In the genomic region with DNA sequence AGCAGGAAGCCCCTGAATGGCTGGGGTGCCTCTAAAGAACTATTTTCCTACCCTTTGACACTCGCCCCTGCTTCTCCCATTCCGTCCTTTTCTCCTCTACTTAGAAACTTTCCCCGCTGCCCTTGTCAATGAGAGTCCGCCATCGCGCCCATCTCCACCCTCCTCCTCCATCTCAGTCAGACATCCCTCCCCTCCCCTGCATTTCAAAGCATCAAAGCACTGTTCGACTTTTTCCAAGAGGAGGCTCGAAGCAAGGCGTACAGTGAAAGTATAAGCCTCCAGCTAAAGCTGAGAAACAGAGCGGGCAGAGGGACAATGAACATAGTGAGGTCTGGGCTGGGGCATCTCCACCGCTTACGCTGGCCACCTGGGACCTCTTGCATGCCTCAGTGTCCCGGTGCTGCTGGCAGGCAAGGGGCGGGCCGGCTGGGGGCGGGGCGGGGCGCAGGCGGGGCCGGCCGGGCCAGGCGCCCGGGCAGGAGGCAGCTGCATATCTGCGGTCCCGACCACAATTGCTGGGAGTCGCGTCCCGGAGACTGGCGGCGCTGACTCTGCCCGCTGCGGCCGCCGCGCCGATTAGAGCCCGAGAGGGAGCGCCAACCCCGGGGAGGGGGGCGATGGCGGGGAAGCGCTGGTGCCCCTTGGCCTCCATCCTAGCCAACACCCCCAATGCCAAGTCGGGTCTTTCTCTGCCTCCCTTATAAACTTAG, we compare ENCODE assay signal across 9 mouse cellular contexts. TPM values are rescaled to one million over a fixed set of nuclear protein-coding genes. Genes with fewer than 3 reads are reported as not detected.
DNase-seq lines count a peak whose midpoint lies in the region; ATAC-seq and TF ChIP-seq lines count a peak whose summit lies in the region.
"Had no signal": no experiment of that assay in that cellular context is flagged by ENCODE, and none has a peak within 500 bp of the region (broad histone marks: within the 10 kb centered on the region; RNA-seq: fewer than 3 reads in every experiment).

No protein-coding gene starts in this region.

- TF ChIP-seq CTCF in cerebellum, adult 2 months (IDR thresholded peaks at IDR 0.05; ENCODE audit: borderline replicate concordance, insufficient read depth, low read depth, low read length), result no peak
- no peak for TF ChIP-seq CTCF in liver, postnatal 0 days (IDR thresholded peaks at IDR 0.05; ENCODE audit: low read depth)

- TF ChIP-seq POLR2A in cerebellum, adult 2 months (IDR thresholded peaks at IDR 0.05; ENCODE audit: borderline replicate concordance, insufficient read depth, low read length), result no peak

- no peaks in the 10 kb centered on the region for H3K36me3 ChIP-seq in liver, postnatal 0 days (replicated peaks; ENCODE audit: insufficient read depth, low read length)
- no peaks in the 10 kb centered on the region for H3K36me3 ChIP-seq in neural tube, embryonic 15.5 days

- peak overlapping the region; percentile 52 for H3K4me3 ChIP-seq in cerebellum, adult 2 months (replicated peaks; ENCODE audit: insufficient read depth, low read depth, low read length)
- peak overlapping the region; percentile 65 for H3K4me3 ChIP-seq in liver, postnatal 0 days (ENCODE audit: low read depth, low read length)
- peak overlapping the region; percentile 58 for H3K4me3 ChIP-seq in neural tube, embryonic 15.5 days (replicated peaks)

- no peaks in the 10 kb centered on the region for H3K9me3 ChIP-seq in liver, postnatal 0 days (ENCODE audit: low read length)
- H3K9me3 ChIP-seq in neural tube, embryonic 15.5 days (replicated peaks), result no peaks in the 10 kb centered on the region

- no peak for TF ChIP-seq EP300 in liver, postnatal 0 days (IDR thresholded peaks at IDR 0.05; ENCODE audit: low read depth)

- no peaks in the 10 kb centered on the region for H3K27me3 ChIP-seq in cerebellum, adult 2 months (ENCODE audit: control insufficient read depth, insufficient read depth, low read length)
- H3K27me3 ChIP-seq in liver, postnatal 0 days (ENCODE audit: insufficient read depth, low read length), result peaks cover 4% of the 10 kb centered on the region; the same call in 1 of the 2 replicates
- H3K27me3 ChIP-seq in neural tube, embryonic 15.5 days (replicated peaks), result no peaks in the 10 kb centered on the region

- DNase-seq in urinary bladder, postnatal 14 days (ENCODE audit: low spot score), result peak; percentile 53
- no peak for DNase-seq in urinary bladder, adult 2 months (ENCODE audit: low spot score)
- DNase-seq in cerebellum, adult 2 months, result peak; percentile 20 to 37
- peak; percentile 48 for DNase-seq in gastrocnemius, adult 18-20 months (ENCODE audit: low spot score)
- peak; percentile 82 for DNase-seq in liver, postnatal 0 days
- DNase-seq in natural killer cell, adult 2 months (ENCODE audit: low spot score in 2 of 2), result no peak

- H3K9ac ChIP-seq in liver, postnatal 0 days (replicated peaks), result peak overlapping the region; percentile 67
- peak overlapping the region; percentile 67 for H3K9ac ChIP-seq in neural tube, embryonic 15.5 days (replicated peaks)

- peak overlapping the region; percentile 50; the same call in 1 of the 2 replicates for H3K27ac ChIP-seq in cerebellum, adult 2 months (ENCODE audit: insufficient read depth, low read length)
- H3K27ac ChIP-seq in liver, postnatal 0 days (ENCODE audit: low read depth), result peak overlapping the region; percentile 60; the same call in 1 of the 2 replicates
- peak overlapping the region; percentile 49 for H3K27ac ChIP-seq in neural tube, embryonic 15.5 days (replicated peaks)

- peak; percentile 53 for ATAC-seq in inflammation-experienced regulatory T-cells, adult 6 months
- ATAC-seq in liver, postnatal 0 days, result peak; percentile 87
- peak; percentile 74 for ATAC-seq in neural tube, embryonic 15.5 days (ENCODE audit: low FRiP score)

- WGBS in cerebellum, adult 2 months, result 3% methylated on average over 43 of the region's 43 CpGs
- WGBS in liver, postnatal 0 days (ENCODE audit: insufficient replicate concordance), result 2% methylated on average over 32 of the region's 43 CpGs
- WGBS in neural tube, embryonic 15.5 days, result 1% methylated on average over 42 of the region's 43 CpGs

- H3K4me2 ChIP-seq in liver, postnatal 0 days (ENCODE audit: low read depth, low read length), result peak overlapping the region; percentile 98
- peak overlapping the region; percentile 87 for H3K4me2 ChIP-seq in neural tube, embryonic 15.5 days

- H3K4me1 ChIP-seq in cerebellum, adult 2 months (ENCODE audit: control insufficient read depth, insufficient read depth, low read length), result peaks cover 9% of the 10 kb centered on the region; the same call in 1 of the 2 replicates
- H3K4me1 ChIP-seq in liver, postnatal 0 days (ENCODE audit: insufficient read depth), result peaks cover 13% of the 10 kb centered on the region
- peaks cover 18% of the 10 kb centered on the region for H3K4me1 ChIP-seq in neural tube, embryonic 15.5 days

RNA-seq across cellular contexts. Expression of a gene that starts 9.6 kb away (rescaled TPM):
- 0.15 and 0.21 TPM in 2 replicates for polyA plus RNA-seq in urinary bladder, adult 2 months (2012; rRNA removed)
- polyA plus RNA-seq in cerebellum, adult 2 months (2012; rRNA removed), result 1.4 TPM in 2 replicates
- not detected for total RNA-seq in gastrocnemius, adult 18-20 months (2021)
- not detected for polyA plus RNA-seq in inflammation-experienced regulatory T-cells, adult 6 months (2017; shearing (Covaris generic))
- polyA plus RNA-seq in liver, postnatal 0 days (2015; fragmentation: Nextera tagmentation; extraction: Ambion mirVana), result not detected in 2 replicates
- 0.88 and 0.95 TPM in 2 replicates for polyA plus RNA-seq in neural tube, embryonic 15.5 days (2015; fragmentation: Nextera tagmentation; extraction: Ambion mirVana)
- total RNA-seq: gastrocnemius, postnatal 36 days had no signal

RNA-seq across cellular contexts. Expression of a gene that starts 26.0 kb away (rescaled TPM):
- polyA plus RNA-seq in urinary bladder, adult 2 months (2012; rRNA removed), result 19.1 and 21.4 TPM in 2 replicates
- 29.7 and 33.1 TPM in 2 replicates for polyA plus RNA-seq in cerebellum, adult 2 months (2012; rRNA removed)
- total RNA-seq in gastrocnemius, adult 18-20 months (2021), result 10 to 100 TPM in 1 of 2 experiments, 1 to 10 TPM in 1; 6.6 to 11.4 TPM
- 10 to 100 TPM; 39.8 to 53.2 (median 43.1) TPM for polyA plus RNA-seq in inflammation-experienced regulatory T-cells, adult 6 months (2017; shearing (Covaris generic))
- 15.6 and 18.8 TPM in 2 replicates for polyA plus RNA-seq in liver, postnatal 0 days (2015; fragmentation: Nextera tagmentation; extraction: Ambion mirVana)
- 30.4 and 49.7 TPM in 2 replicates for polyA plus RNA-seq in neural tube, embryonic 15.5 days (2015; fragmentation: Nextera tagmentation; extraction: Ambion mirVana)

RNA-seq across cellular contexts. Expression of a gene that starts 29.3 kb away (rescaled TPM):
- 19.1 and 24.2 TPM in 2 replicates for polyA plus RNA-seq in urinary bladder, adult 2 months (2012; rRNA removed)
- polyA plus RNA-seq in cerebellum, adult 2 months (2012; rRNA removed), result 12.6 and 14.1 TPM in 2 replicates
- 10 to 100 TPM; 16.1 to 19.3 TPM for total RNA-seq in gastrocnemius, adult 18-20 months (2021)
- 10 to 100 TPM; 19.1 to 23.3 (median 22.6) TPM for polyA plus RNA-seq in inflammation-experienced regulatory T-cells, adult 6 months (2017; shearing (Covaris generic))
- polyA plus RNA-seq in liver, postnatal 0 days (2015; fragmentation: Nextera tagmentation; extraction: Ambion mirVana), result 2.8 and 2.9 TPM in 2 replicates
- polyA plus RNA-seq in neural tube, embryonic 15.5 days (2015; fragmentation: Nextera tagmentation; extraction: Ambion mirVana), result 3.0 and 3.9 TPM in 2 replicates

RNA-seq across cellular contexts. Expression of a gene that starts 45.1 kb away (rescaled TPM):
- 54.1 and 59.1 TPM in 2 replicates for polyA plus RNA-seq in urinary bladder, adult 2 months (2012; rRNA removed)
- 106 and 110 TPM in 2 replicates for polyA plus RNA-seq in cerebellum, adult 2 months (2012; rRNA removed)
- 10 to 100 TPM; 12.9 to 20.2 TPM for total RNA-seq in gastrocnemius, adult 18-20 months (2021)
- polyA plus RNA-seq in inflammation-experienced regulatory T-cells, adult 6 months (2017; shearing (Covaris generic)), result 100 to 1,000 TPM; 102 to 153 (median 123) TPM
- polyA plus RNA-seq in liver, postnatal 0 days (2015; fragmentation: Nextera tagmentation; extraction: Ambion mirVana), result 28.1 and 30.8 TPM in 2 replicates
- 83.7 and 96.4 TPM in 2 replicates for polyA plus RNA-seq in neural tube, embryonic 15.5 days (2015; fragmentation: Nextera tagmentation; extraction: Ambion mirVana)

RNA-seq across cellular contexts. Expression of a gene that starts 50.7 kb away (rescaled TPM):
- 396 and 519 TPM in 2 replicates for polyA plus RNA-seq in urinary bladder, adult 2 months (2012; rRNA removed)
- polyA plus RNA-seq in cerebellum, adult 2 months (2012; rRNA removed), result 318 and 360 TPM in 2 replicates
- 100 to 1,000 TPM; 264 to 302 TPM for total RNA-seq in gastrocnemius, adult 18-20 months (2021)
- polyA plus RNA-seq in inflammation-experienced regulatory T-cells, adult 6 months (2017; shearing (Covaris generic)), result 1,000 to 10,000 TPM in 2 of 3 experiments, 100 to 1,000 TPM in 1; 936 to 1,841 (median 1,443) TPM
- polyA plus RNA-seq in liver, postnatal 0 days (2015; fragmentation: Nextera tagmentation; extraction: Ambion mirVana), result 172 and 179 TPM in 2 replicates
- 427 and 485 TPM in 2 replicates for polyA plus RNA-seq in neural tube, embryonic 15.5 days (2015; fragmentation: Nextera tagmentation; extraction: Ambion mirVana)

Comparison
In these comparisons a context has a peak if more than half of its experiments do, and no peak if none do; other contexts are left out.
1. DNase-seq: peak in urinary bladder, postnatal 14 days (single experiment), cerebellum, adult 2 months (2 of 2), gastrocnemius, adult 18-20 months (single experiment) and liver, postnatal 0 days (single experiment); none in urinary bladder, adult 2 months (single experiment) and natural killer cell, adult 2 months (0 of 2).
2. Peak in every context shown above with its lines, with median percentiles within 50 percentile points of each other: H3K27ac ChIP-seq, H3K4me3 ChIP-seq and ATAC-seq.